Mouse (Mus musculus) inflammation-experienced regulatory T-cells, adult 6 months (primary cell): Measurements from ENCODE around the gene E2f1. TPM values are rescaled to one million over a fixed set of nuclear protein-coding genes. Genes with fewer than 3 reads are reported as not detected.

Experiments
- ATAC-seq: one replicate; pipeline ENCODE4 v1.8.0; 2017
- polyA plus RNA-seq, 3 experiments: library from polyadenylated mRNA; unstranded; fragments of 100-300 nt; shearing (Covaris generic); gene quantifications; one replicate each; pipeline ENCODE4 v1.2.1; 2017

Gene E2f1
- polyA plus RNA-seq, result 1 to 10 TPM; 1.3 to 2.6 (median 1.5) TPM

DNA sequence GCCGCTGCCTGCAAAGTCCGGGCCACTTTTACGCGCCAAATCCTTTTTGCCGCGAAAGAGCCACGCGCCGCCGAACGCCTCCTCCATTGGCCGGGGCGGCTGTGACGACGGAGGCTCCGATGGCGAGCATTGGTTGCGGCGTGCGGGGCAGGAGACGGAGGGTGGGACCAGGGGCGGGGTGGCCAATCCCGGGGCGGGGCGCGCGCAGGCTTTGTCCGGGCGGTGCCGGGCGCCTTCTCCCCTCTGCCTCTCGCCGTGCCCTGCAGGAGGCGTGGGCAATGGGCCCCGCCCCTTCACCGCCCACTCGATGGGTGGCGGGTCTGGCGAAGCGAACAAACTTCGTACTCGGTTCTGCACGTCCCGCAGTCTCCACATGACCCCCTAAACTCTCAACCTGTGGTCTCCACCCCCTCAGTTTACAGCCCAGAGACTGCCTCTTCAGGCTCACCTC is at the start of gene E2f1:
E2f1 (minus strand) TSS at position 57 of the 451 bp plus-strand sequence.
- peak; percentile 97 for ATAC-seq

DNA sequence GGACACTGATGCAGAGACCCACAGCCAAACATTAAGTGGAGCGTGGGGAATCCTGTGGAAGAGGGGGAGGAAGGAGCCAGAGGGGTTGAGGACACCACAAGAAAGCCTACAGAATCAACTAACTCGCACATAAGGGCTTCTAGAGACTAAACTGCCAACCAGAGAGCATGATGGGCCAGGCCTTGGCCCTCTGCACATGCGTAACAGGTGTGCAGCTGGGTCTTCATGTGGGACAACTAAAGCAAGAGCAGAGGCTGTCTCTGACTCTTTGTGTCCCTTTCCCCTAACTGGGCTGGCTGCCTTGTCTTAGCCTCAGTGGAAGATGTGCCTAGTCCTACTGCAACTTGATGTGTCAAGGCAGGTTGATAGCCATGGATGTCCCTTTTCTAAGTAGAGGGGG is 47.4 kb upstream of the E2f1 start:
- no peak for ATAC-seq

DNA sequence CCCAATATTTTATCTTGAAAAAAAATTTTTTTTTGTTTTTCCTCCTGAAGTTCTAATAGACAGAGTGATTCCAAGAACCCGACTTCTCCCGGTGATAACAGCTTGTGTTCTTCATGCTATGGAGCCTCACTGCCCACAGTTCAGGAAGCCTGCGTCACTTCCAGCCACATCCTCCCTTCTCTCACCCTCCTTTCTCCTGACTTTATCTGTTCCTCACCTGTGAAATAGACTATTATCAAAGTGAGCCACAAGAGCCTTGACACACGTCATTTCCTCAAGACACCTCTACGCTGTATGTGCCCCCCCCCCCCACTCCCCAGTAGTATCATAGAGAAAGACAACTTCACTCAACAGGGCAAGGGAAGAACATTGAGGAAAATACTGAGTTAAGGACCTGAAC is 46.0 kb upstream of the E2f1 start:
- peak; percentile 58 for ATAC-seq

DNA sequence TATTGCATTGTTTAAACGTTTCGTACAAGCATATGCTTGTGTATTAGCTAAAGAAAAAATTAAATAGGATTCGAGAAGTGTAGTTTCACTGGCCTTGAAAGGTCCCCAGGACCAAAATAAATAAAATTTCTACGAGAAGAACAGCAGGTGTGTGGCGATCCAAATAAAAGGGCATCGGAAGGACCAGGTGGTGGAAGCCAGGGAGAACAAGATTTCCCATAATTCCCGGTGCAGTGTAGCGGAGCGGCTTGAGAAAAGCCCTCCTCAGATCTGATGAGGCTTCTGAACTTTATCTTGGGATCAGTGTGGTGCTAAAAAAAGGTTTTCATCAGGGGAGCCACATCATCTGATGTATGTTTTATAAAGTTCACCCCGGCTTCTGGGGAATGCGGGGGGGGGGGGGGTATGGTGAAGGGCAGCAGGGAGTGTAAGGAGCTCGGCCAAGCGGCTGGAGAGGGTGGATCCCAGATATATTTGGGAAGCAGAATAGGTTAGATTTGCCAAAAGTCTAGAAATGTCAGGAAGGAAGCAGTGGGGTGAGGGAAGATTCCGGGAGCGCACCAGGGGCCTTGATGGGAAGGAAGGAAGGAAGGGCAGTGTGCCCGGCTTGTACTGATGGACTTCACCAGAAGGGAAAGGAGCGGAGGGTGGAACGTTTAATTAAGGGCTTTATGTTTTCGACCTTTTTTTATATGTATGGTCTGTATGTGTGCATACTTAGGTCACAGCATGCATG is 45.3 kb upstream of the E2f1 start:
- no peak for ATAC-seq

DNA sequence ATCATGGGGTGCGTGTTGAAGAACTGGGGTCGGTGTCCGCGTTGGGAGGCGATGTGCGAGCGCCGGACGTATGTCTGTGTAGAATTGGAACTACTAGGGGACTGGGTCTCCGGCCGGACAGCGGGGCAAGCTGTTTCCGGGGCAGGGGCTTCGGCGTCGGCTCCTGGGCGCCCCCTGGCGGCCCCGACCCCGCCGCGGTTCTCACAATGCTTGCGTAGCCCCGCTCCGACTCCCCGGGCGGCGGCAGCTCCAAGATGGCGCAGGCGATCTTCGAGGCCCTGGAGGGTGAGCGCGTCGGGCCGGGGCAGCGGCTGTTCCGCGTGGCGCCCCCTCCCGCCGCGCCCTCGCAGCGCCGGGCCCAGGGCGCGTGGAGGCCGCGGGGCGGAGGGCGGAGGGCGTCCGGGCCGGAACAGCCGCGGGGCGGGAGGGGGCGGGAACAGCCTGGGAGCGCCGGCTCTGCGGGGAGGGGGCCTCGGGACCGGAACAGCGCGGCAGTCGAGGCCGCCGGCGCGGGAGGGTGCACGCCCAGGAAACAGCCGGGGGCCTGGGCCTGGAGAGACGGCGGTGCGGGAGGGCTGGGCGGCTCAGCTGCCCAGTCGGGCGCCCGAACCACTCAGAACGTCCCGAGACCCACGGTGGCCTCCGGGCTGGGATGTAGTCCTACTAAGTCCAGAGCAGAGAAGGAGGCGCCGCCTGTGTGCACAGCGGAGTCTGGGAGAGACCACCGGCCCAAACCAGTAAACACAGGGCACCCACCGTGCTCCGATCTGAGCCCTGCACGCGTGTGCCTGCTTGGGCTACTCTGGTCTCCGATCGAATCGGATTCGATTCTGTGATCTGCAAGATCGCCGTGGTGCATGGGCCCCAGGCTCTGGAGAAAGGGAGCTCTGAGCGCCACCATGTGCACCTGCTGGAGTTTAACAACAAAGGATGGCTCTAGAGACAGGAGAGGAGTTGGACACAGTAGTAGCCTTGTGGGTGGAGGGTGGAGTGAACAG is 43.7 kb upstream of the E2f1 start, which contains the start of the genes Zfp341 and 4930519P11Rik:
Zfp341 (plus strand) TSS at position 180 of the 998 bp plus-strand sequence.
4930519P11Rik (minus strand) TSS at position 320 of the 998 bp plus-strand sequence.
- ATAC-seq, result peak; percentile 75

DNA sequence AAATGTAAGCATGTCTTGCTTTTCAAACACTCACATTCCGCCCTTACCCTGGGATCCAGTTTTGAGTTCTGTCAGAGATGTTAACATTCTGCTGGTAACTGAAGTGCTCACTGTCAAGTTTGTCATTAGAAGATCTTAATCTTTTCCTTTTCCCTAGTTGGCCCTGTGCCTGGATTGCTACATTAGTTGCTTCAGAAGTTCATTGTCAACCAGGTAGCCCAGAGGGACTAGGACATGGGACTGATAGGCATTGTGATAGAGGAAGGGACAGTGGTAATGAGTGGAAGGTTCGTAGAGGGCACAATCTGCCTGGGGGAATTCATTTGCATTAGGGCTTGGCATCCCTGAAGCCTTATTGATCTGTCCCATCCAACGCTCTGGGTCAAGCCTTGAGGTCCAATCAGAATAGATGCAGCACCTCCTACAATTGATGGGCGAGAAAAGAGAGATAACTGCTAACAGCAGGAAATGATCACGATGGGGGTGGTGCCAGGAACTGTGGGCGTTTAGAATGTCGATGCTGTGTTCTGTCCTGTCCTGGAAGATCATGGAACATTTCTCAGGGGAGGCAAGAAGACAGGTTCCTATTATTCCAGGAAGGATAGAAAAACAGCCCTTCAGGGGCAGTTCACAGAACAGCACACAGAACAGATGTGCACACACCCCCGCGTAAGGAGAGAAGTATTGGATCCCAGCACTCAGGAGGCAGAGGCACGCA is 39.5 kb upstream of the E2f1 start:
- ATAC-seq, result no peak

DNA sequence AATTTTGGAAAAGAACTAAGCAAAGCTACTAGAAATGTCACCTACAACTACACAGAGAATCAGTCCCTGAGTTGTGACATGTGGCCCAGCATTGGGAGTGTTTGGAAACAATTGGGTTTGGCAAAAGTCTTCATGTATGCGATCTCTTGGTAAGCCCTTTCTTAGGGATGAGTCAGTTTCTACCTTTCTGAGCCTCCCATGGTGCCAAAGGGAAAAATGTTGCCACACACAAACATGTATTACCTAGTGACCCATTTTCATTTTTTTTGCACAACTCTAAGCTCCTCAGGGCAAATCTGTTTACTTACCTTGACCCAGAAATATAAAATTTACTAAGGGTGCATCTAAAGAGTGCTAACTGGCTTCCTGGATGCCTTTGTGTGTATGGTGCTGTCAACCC is 37.3 kb upstream of the E2f1 start:
- ATAC-seq, result no peak

DNA sequence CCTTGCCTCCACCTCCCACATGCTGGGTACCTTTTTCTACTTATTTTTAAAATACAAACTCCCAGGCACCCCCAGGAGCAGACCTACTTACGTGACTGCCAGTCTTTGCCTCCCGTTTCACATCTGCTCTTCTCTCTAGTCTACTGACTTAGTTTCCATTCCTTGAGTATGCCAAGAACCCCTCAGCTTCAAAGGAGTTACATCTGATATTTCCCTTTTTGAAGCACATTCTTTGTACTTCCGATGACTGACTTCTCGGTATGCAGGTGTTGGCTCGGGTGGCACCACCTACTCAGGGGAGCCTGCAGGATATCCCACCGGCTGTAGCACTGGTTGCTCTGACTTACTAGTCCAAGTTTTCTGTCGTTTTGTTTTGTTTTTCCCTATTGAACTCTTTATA is 34.5 kb upstream of the E2f1 start:
- ATAC-seq, result peak; percentile 3

DNA sequence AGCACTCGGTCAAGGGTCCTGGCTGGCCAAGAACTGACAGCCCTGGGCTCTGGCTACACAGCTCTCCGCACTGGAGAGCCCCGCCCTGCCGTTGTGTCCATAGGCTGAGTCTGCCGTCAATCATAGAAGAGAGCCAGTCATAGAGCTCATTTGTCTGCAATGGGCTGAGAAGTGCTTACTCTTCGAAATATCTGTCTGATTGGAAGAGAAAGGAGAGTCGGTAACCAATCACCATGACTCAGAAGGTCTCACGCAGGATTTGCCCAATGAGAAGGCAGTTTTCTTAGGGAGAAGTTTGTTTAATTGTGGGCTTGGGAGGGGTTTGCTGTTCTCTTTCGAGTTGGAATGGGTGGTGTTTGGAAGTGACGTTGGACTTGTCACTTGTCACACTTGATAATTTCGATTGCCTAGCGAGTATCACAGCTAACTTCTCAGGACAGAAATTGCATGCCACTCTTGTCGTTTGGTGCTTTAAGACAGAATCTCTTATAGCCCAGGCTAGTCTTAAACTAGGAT is 34.0 kb upstream of the E2f1 start, which contains the start of gene Pxmp4:
Pxmp4 (minus strand) TSS at position 71 of the 516 bp plus-strand sequence.
- ATAC-seq, result peak; percentile 99

DNA sequence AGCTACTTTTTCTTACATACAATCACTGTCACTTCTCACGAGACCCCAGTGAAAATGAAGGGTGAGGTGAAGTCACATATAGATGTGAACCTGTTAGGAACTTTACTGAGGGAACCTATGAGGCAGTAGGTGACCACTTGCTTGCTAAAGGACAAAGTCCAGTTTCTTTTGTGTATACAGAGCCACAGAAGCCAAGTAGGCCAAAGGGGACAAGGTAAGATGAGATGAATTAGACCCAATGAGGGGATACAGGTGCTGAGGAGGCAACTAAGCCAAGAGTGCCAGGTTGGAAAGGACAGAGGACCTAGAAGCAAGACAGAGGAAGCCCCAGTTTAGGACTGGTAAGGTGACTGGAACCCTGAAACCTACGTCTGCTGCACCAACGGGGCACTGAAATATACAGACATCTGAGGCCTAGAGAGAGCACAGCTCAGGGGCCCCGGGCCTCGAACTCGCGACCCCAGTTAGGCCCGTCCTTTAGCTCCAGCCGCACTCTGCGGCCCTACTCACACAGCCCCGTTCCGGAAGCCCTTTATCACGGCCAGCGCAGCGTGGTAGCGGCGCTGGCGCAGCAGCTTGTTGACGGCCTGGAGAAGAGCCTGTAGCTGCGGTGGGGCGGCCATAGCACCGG is 33.4 kb upstream of the E2f1 start:
- ATAC-seq, result peak; percentile 45

DNA sequence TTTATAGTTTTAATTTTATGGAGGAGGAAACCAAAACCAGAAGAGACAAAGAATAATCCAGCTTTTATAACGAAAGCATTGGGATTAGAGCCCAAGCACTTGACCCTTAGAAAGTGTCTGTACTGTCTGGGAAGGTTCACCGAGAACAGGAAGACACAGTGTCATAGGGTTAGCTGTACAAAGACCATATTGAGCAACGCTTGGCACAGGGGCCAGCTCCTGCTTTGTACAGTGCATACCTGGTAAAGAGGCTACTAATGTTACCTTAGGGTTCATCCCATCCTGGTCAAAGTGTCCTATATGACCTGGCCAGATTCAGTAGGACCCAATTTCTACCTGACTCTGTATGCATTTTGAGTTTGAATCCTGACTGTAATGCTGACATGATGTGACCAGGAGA is 31.6 kb upstream of the E2f1 start:
- ATAC-seq, result no peak

DNA sequence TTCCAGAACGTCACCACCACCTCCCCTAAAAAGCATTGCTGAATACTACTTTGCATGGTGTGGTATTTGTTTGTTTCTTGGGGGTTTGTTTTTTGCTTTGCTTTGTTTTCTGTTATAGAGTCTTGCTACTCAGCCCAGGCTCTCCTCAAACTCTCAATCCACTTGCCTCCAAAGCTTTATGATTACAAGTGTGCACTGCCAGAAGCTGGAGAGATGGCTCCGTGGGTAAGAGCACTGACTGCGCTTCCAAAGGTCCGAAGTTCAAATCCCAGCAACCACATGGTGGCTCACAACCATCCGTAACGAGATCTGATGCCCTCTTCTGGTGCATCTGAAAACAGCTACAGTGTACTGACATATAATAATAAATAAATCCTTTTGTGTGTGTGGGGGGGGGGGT is 30.9 kb upstream of the E2f1 start:
- no peak for ATAC-seq

DNA sequence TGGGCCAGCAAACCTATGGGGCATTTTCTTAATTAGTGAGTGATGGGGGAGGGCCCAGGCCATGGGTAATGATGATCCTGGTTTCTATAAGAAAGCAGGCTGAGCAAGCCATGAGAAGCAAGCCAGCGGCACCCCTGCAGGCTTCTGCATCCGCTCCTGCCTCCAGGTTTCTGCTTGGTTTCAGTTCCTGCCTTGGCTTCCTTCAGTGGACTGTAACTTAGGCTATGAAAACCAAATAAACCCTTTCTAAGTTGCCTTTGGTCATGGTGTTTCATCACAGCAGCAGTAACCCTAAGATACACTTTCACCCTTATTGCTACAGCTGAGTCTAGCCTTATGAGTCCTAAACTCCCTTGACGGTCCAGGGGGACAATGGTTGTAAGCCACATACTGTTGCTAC is 27.7 kb upstream of the E2f1 start:
- ATAC-seq, result no peak

DNA sequence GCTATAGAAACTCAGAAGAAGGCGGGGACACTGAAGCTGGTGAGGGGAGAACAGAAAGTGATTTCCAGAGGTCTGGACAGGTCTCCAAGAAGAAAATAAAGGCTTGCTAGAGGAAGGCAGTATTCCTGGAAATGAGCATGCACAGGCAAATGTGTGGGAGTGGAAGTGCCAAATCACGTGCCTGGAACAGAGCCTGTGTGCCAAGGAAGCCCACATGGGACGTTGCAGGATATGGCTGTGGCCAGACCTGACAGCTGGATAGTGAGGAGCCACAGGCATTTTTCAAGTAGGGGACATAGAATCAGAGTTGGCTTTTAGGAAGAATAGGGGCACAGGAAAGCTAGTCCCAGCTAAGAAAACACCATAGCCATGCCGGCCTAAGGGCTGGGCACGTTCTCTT is 26.1 kb upstream of the E2f1 start:
- ATAC-seq, result no peak

DNA sequence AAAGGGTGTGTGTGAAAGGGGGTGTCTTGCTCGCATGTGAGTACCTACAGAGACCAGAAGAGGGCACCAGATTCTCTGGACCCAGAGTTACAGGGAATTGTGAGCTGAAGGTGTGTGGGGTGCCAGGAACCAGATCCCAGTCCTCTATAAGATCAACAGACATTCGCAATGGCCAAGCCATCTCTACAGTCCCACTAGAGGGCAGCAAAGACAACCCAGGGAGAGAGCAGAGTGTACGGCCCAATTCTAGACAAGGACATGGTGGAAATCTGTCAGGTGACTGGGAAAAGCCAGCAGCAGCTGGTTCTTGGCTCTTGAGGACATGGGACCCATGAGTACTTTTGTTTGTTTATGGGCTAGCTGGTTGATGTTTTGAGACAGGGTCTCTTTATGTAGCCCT is 23.3 kb upstream of the E2f1 start:
- ATAC-seq, result peak; percentile 38

DNA sequence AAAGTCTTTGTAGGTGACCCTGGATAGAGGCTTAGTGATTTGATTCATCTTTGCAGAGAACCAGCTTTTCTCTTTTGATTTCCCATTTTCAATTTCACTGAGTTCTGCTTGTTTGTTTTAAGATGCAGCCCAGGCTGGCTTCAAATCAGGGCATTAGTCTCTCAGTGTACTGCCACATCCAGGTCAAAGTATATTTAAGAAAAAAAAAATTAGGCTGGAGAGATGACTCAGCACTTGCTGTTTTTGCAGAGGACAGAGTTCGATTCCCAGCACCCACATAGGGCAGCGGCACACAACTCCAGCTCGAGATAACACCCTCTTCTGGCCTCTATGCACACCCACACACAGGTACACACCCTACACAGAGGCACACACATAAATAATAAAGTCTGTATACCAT is 21.5 kb upstream of the E2f1 start:
- ATAC-seq, result no peak

DNA sequence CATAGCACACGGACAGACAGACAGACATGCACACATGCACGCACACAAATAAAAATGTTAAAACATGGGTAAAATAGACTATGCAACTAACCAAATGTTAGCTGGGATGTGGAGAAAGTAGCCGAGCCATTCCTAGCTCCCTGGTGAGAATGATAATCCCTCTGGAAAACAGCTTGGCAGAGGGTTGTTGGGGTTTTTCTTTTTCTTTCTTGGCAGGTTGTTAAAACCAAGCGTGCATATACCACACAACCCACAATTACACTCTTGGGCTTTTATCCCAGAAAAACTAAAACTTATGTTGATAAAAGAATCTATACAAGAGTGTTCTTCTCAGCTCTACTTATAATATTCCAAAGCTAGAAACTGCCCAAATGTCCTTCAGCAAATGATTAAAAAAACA is 19.4 kb upstream of the E2f1 start:
- ATAC-seq, result no peak

DNA sequence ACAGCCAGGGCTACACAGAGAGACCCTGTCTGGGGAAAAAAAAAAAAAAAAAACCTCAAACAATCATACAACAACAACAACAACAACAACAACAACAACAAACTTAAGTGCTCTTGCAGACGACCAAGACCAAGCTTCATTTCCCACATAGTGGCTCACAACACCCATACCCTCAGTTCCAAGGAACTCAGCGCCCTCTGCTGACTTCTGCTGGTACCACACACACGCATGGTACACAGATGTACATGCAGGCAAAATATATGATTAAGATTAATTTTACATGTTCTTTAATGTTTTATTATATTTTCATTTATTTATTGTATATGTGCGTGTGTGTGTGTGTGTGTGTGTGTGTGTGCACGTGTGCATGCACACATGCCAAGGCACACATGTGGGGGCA is 16.7 kb upstream of the E2f1 start:
- ATAC-seq, result no peak

DNA sequence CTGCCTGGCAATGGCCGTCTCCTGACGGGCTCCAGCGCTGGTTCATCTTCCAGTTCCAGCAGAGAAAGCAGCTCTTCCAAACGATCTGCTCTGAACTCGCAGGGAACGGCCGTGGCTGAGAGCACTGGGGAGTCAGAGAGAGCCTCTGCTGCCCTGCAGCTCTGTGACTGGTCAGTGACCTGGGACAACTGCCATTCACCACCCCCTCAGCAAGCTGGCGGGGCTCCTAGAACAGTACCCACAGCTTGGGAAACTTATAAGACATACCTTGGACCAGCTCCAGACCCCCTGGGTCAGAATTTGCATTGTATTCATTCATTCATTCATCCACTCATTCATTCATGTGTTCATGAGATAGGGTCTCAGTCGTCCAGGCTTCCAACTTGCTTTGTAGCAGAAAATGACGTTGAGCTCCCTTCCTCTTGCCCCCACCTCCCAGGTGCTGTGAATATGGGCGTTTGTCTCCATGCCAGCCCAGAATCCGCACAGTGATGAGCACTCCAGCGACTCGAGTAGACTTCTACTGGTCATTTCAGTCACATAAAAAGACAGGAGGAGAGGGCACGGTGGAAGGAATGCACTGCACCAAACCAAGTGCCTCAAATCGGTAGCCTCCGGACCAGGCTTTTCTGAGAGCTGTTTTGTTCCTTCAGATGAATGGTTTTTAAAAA is 15.4 kb upstream of the E2f1 start:
- no peak for ATAC-seq

DNA sequence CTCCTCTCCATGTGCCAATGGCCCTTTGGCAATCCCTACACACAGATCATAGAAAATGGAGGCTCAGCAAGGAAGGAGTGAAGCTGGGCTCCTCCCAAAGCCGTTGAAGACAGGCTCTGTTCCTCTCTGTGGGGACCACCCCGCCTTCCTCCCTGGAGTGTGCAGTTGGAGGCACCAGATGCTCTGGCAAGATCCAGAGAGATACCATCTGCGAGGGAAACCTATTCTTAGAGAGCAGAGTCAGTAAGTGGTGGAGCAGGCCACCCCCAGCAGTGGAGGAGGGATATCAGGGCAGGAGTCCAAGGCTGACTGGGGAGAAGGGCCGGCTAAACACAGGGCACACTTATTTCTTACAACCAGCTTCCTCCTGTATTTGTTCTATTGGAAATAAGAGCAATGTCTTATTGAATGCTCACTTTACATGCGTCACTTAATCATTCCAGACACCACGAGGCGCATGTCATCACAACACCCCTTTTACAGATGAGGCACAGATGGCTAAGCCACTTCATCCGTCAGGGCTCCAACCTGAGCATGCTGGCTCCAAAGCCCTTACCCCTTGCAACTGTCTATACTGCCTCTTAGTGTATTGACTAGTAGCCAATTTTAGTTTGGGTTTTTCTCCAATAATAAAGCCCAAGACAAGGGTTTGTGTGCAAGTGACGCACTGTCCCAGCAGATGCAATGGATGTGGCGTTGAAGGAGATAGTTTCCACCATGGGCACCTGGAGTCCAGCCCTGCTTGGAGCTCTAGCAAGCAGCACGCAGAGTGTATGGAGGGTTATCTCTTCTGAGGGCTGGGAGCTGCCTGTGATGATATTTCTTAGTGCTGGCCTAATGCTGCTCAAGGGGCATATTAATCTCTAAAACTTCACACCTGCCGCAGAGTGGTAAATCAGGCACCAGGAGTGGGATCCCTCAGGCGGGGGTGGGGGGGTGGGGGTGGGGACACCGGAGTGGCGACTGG is 14.5 kb upstream of the E2f1 start:
- no peak for ATAC-seq
